Mouse (Mus musculus) neural tube, embryonic 12.5 days (tissue): ENCODE results near the gene Epm2aip1. TPM values are rescaled to one million over a fixed set of nuclear protein-coding genes. Genes with fewer than 3 reads are reported as not detected.

ENCODE experiments used
- ATAC-seq: fragments of 200-750 bp; cut with Nextera tagmentation; 2 replicates; pipeline ENCODE4 v1.8.0; 2017; ENCODE audit warnings: low read depth, mild to moderate bottlenecking, moderate TSS enrichment, moderate library complexity; ENCODE audit not compliant: low FRiP score
- H3K27ac ChIP-seq: fragments of 300-500 bp; sonication (generic); 2 replicates; pipeline ENCODE4 v1.5.1; 2016
- H3K27me3 ChIP-seq: fragments of 300-500 bp; sonication (generic); replicated peaks from 2 replicates; pipeline ENCODE4 v1.6.1; 2016; ENCODE audit warnings: mild to moderate bottlenecking
- H3K36me3 ChIP-seq: fragments of 300-500 bp; sonication (generic); 2 replicates; pipeline ENCODE4 v1.6.1; 2016; ENCODE audit warnings: mild to moderate bottlenecking
- H3K4me1 ChIP-seq: fragments of 300-500 bp; sonication (generic); 2 replicates; pipeline ENCODE4 v1.6.1; 2016
- H3K4me2 ChIP-seq: fragments of 300-500 bp; sonication (generic); replicated peaks from 2 replicates; pipeline ENCODE4 v1.6.1; 2016; ENCODE audit warnings: mild to moderate bottlenecking
- H3K4me3 ChIP-seq: fragments of 300-500 bp; sonication (generic); 2 replicates; pipeline ENCODE4 v1.5.1; 2016
- H3K9ac ChIP-seq: fragments of 300-500 bp; sonication (generic); 2 replicates; pipeline ENCODE4 v1.6.1; 2016; ENCODE audit warnings: mild to moderate bottlenecking
- H3K9me3 ChIP-seq: fragments of 300-500 bp; sonication (generic); 2 replicates; pipeline ENCODE4 v1.6.1; 2016; ENCODE audit warnings: mild to moderate bottlenecking
- WGBS: fragments of 180-500 bp; shearing (Covaris S2); methylation state at CpG from one replicate; pipeline ENCODE4 v1.1.7; 2016; 5-methylcytosine and 5-hydroxymethylcytosine counted together
- polyA plus RNA-seq: library from polyadenylated mRNA; unstranded; fragments of >200 nt; fragmentation: Nextera tagmentation; extraction: Ambion mirVana; gene quantifications from 2 replicates; pipeline ENCODE4 v1.2.1, GENCODE M21; 2016

The Epm2aip1 gene
- polyA plus RNA-seq, 1 experiment from 2014 or later: 42.7 TPM

- Histone ChIP-seq H3K4me3 (no peak overlapping the region), H3K27me3 (no peaks in the 10 kb centered on the region), H3K4me2 (peak overlapping the region; percentile 9; the same call in 1 of the 2 replicates), H3K27ac (no peak overlapping the region), H3K4me1 (peaks cover 6% of the 10 kb centered on the region; the same call in 1 of the 2 replicates), H3K9me3 (no peaks in the 10 kb centered on the region), H3K36me3 (no peaks in the 10 kb centered on the region), H3K9ac (no peak overlapping the region)
- 16% methylated on average over 21 of the region's 21 CpGs for WGBS
- peak; percentile 65; the same call in 1 of the 2 replicates for ATAC-seq
These were observed 18.2 kb downstream of the Epm2aip1 start for GRCm38 (mm10) chr9:111289832-111290339.

GRCm38 (mm10) chr9:111290539-111291100 is 18.9 kb downstream of the Epm2aip1 start:
- H3K27ac ChIP-seq: no peak overlapping the region
- no peaks in the 10 kb centered on the region for H3K9me3 ChIP-seq
- 71% methylated on average over 11 of the region's 11 CpGs for WGBS
- H3K4me2 ChIP-seq: no peak overlapping the region
- no peak overlapping the region for H3K9ac ChIP-seq
- H3K4me1 ChIP-seq: peaks cover 3% of the 10 kb centered on the region; the same call in 1 of the 2 replicates
- H3K27me3 ChIP-seq: no peaks in the 10 kb centered on the region
- H3K4me3 ChIP-seq: no peak overlapping the region
- no peaks in the 10 kb centered on the region for H3K36me3 ChIP-seq
- ATAC-seq: no peak

- Histone ChIP-seq H3K27me3 (no peaks in the 10 kb centered on the region), H3K4me2 (no peak overlapping the region), H3K9ac (no peak overlapping the region), H3K4me1 (no peaks in the 10 kb centered on the region), H3K27ac (no peak overlapping the region), H3K4me3 (no peak overlapping the region), H3K36me3 (no peaks in the 10 kb centered on the region), H3K9me3 (no peaks in the 10 kb centered on the region)
- ATAC-seq: no peak
- whole genome bisulfite sequencing: 86% methylated on average over 4 of the region's 4 CpGs
These were observed 21.5 kb downstream of the Epm2aip1 start for GRCm38 (mm10) chr9:111293234-111293633.

GRCm38 (mm10) chr9:111294911-111295310 is 23.2 kb downstream of the Epm2aip1 start:
- no peaks in the 10 kb centered on the region for H3K9me3 ChIP-seq
- no peaks in the 10 kb centered on the region for H3K4me1 ChIP-seq
- no peak overlapping the region for H3K4me3 ChIP-seq
- H3K36me3 ChIP-seq: no peaks in the 10 kb centered on the region
- no peak overlapping the region for H3K9ac ChIP-seq
- no peak for ATAC-seq
- H3K27me3 ChIP-seq: no peaks in the 10 kb centered on the region
- H3K27ac ChIP-seq: no peak overlapping the region
- H3K4me2 ChIP-seq: no peak overlapping the region
- 92% methylated on average over 6 of the region's 6 CpGs for WGBS

- Histone ChIP-seq H3K4me2 (no peak overlapping the region), H3K4me3 (no peak overlapping the region), H3K9me3 (no peaks in the 10 kb centered on the region), H3K36me3 (no peaks in the 10 kb centered on the region), H3K27ac (no peak overlapping the region), H3K27me3 (no peaks in the 10 kb centered on the region), H3K9ac (no peak overlapping the region), H3K4me1 (no peaks in the 10 kb centered on the region)
- WGBS: 93% methylated on average over 2 of the region's 2 CpGs
- ATAC-seq: no peak
These were observed 23.6 kb downstream of the Epm2aip1 start for GRCm38 (mm10) chr9:111295323-111295722.

GRCm38 (mm10) chr9:111296433-111296832 is 24.7 kb downstream of the Epm2aip1 start:
- no peak for ATAC-seq
- Histone ChIP-seq H3K9ac (no peak overlapping the region), H3K9me3 (no peaks in the 10 kb centered on the region), H3K36me3 (no peaks in the 10 kb centered on the region), H3K27ac (no peak overlapping the region), H3K27me3 (no peaks in the 10 kb centered on the region), H3K4me3 (no peak overlapping the region), H3K4me2 (no peak overlapping the region), H3K4me1 (no peaks in the 10 kb centered on the region)
- 77% methylated on average over 7 of the region's 7 CpGs for WGBS

GRCm38 (mm10) chr9:111298606-111299005 is 26.9 kb downstream of the Epm2aip1 start:
- Histone ChIP-seq H3K4me1 (no peaks in the 10 kb centered on the region), H3K9me3 (no peaks in the 10 kb centered on the region), H3K36me3 (no peaks in the 10 kb centered on the region), H3K27me3 (no peaks in the 10 kb centered on the region), H3K4me2 (no peak overlapping the region), H3K27ac (no peak overlapping the region), H3K4me3 (no peak overlapping the region), H3K9ac (no peak overlapping the region)
- ATAC-seq: no peak
- 80% methylated on average over 2 of the region's 2 CpGs for WGBS

GRCm38 (mm10) chr9:111302196-111302831 is 30.6 kb downstream of the Epm2aip1 start:
- no peak for ATAC-seq
- H3K36me3 ChIP-seq: no peaks in the 10 kb centered on the region
- H3K4me3 ChIP-seq: no peak overlapping the region
- H3K4me2 ChIP-seq: no peak overlapping the region
- H3K27ac ChIP-seq: no peak overlapping the region
- WGBS: 69% methylated on average over 12 of the region's 12 CpGs
- H3K9me3 ChIP-seq: no peaks in the 10 kb centered on the region
- no peaks in the 10 kb centered on the region for H3K4me1 ChIP-seq
- H3K27me3 ChIP-seq: no peaks in the 10 kb centered on the region
- no peak overlapping the region for H3K9ac ChIP-seq

GRCm38 (mm10) chr9:111304036-111304435 is 32.3 kb downstream of the Epm2aip1 start:
- no peaks in the 10 kb centered on the region for H3K4me1 ChIP-seq
- H3K9ac ChIP-seq: no peak overlapping the region
- H3K36me3 ChIP-seq: no peaks in the 10 kb centered on the region
- H3K9me3 ChIP-seq: no peaks in the 10 kb centered on the region
- no peak overlapping the region for H3K4me3 ChIP-seq
- H3K4me2 ChIP-seq: no peak overlapping the region
- H3K27ac ChIP-seq: no peak overlapping the region
- WGBS: 92% methylated on average over 6 of the region's 6 CpGs
- H3K27me3 ChIP-seq: 0 out of 2 replicates have a peak, but pooled peaks cover 1% of the 10 kb centered on the region
- ATAC-seq: no peak

GRCm38 (mm10) chr9:111306142-111306541 is 34.4 kb downstream of the Epm2aip1 start:
- Histone ChIP-seq H3K27me3 (peaks cover 22% of the 10 kb centered on the region), H3K9ac (no peak overlapping the region), H3K36me3 (no peaks in the 10 kb centered on the region), H3K4me2 (no peak overlapping the region), H3K4me3 (no peak overlapping the region), H3K27ac (no peak overlapping the region), H3K9me3 (peaks cover 3% of the 10 kb centered on the region; the same call in 1 of the 2 replicates), H3K4me1 (no peaks in the 10 kb centered on the region)
- ATAC-seq: no peak
- WGBS: 67% methylated on average over 7 of the region's 7 CpGs

GRCm38 (mm10) chr9:111311031-111311842 is 39.5 kb downstream of the Epm2aip1 start, which contains the start of gene Trank1:
Gene Trank1 (plus strand): TSS chr9:111311739.
- Histone ChIP-seq H3K4me3 (peak within 1 kb of the TSS; percentile 48), H3K9me3 (peaks cover 8% of the 10 kb centered on the region; the same call in 1 of the 2 replicates), H3K4me2 (peak within 1 kb of the TSS; percentile 93), H3K4me1 (peaks cover 17% of the 10 kb centered on the region), H3K27me3 (peaks cover 57% of the 10 kb centered on the region), H3K36me3 (no peaks in the 10 kb centered on the region), H3K27ac (no peak within 1 kb of the TSS), H3K9ac (peak within 1 kb of the TSS; percentile 53)
- ATAC-seq: peak; percentile 77
- WGBS: 12% methylated on average over 72 of the region's 72 CpGs

- 2% methylated on average over 66 of the region's 98 CpGs for WGBS
- Histone ChIP-seq H3K9me3 (peaks cover 8% of the 10 kb centered on the region; the same call in 1 of the 2 replicates), H3K27ac (no peak overlapping the region), H3K9ac (peak overlapping the region; percentile 53), H3K27me3 (peaks cover 57% of the 10 kb centered on the region), H3K36me3 (no peaks in the 10 kb centered on the region), H3K4me1 (peaks cover 17% of the 10 kb centered on the region), H3K4me3 (peak overlapping the region; percentile 48), H3K4me2 (peak overlapping the region; percentile 93)
- peak; percentile 46; the same call in 1 of the 2 replicates for ATAC-seq
These were observed 40.2 kb downstream of the Epm2aip1 start for GRCm38 (mm10) chr9:111311843-111312441.
